Mouse (Mus musculus) myocyte (in vitro differentiated cells): Measurements from ENCODE around the gene Wdr46.
A peak's percentile ranks its signal among the peaks of the same experiment; 100 is the strongest.

Experiments used
- MAX ChIP-seq: IDR thresholded peaks from one replicate; pipeline ENCODE4 v1.6.1; 2011; ENCODE audit warnings: low read depth, mild to moderate bottlenecking, control low read depth
- MYOD1 ChIP-seq, 3 experiments: IDR thresholded peaks; one replicate each; pipeline ENCODE4 v1.6.1; 2011; ENCODE audit warnings: control low read depth in 2 of 3, low read depth in 2 of 3, mild to moderate bottlenecking in 2 of 3, moderate library complexity in 1 of 3; ENCODE audit not compliant: insufficient read length in 2 of 3, control insufficient read depth in 1 of 3
- MYOG ChIP-seq, 3 experiments: IDR thresholded peaks; one replicate each; pipeline ENCODE4 v1.6.1; 2011; ENCODE audit warnings: control low read depth in 2 of 3, low read depth in 2 of 3, mild to moderate bottlenecking in 2 of 3; ENCODE audit not compliant: insufficient read length in 2 of 3, control insufficient read depth in 1 of 3, insufficient read depth in 1 of 3
- POLR2A ChIP-seq: IDR thresholded peaks from one replicate; pipeline ENCODE4 v1.6.1; 2011; ENCODE audit warnings: low read depth, mild to moderate bottlenecking, control low read depth, moderate library complexity; ENCODE audit not compliant: insufficient read length
- POLR2AphosphoS2 ChIP-seq: IDR thresholded peaks from one replicate; pipeline ENCODE4 v1.6.1; 2011; ENCODE audit warnings: low read depth, control low read depth; ENCODE audit not compliant: insufficient read length
- REST ChIP-seq: IDR thresholded peaks from one replicate; pipeline ENCODE4 v1.6.1; 2011; ENCODE audit warnings: mild to moderate bottlenecking, control low read depth, moderate library complexity; ENCODE audit not compliant: insufficient read depth, insufficient read length
- TCF12 ChIP-seq: IDR thresholded peaks from one replicate; pipeline ENCODE4 v1.6.1; 2011; ENCODE audit warnings: mild to moderate bottlenecking, control low read depth; ENCODE audit not compliant: poor library complexity, insufficient read depth, severe bottlenecking
- USF1 ChIP-seq: IDR thresholded peaks from one replicate; pipeline ENCODE4 v1.6.1; 2011; ENCODE audit warnings: low read depth, mild to moderate bottlenecking, control low read depth, moderate library complexity

GRCm38 (mm10) chr17:33972691-33973090, 32.2 kb downstream of the Wdr46 start:
- no peak for TF ChIP-seq POLR2AphosphoS2
- no peak for TF ChIP-seq POLR2A
- no peak for TF ChIP-seq MAX
- TF ChIP-seq USF1 = no peak
- TF ChIP-seq MYOD1 (IDR thresholded peaks at IDR 0.05; ENCODE audit: control insufficient read depth in 1 of 3, insufficient read length in 2 of 3, low read depth in 2 of 3) = no peak
- TF ChIP-seq MYOG (IDR thresholded peaks at IDR 0.05; ENCODE audit: control insufficient read depth in 1 of 3, insufficient read depth in 1 of 3, insufficient read length in 2 of 3, low read depth in 2 of 3) = no peak
- peak; percentile 86 for TF ChIP-seq REST
- no peak for TF ChIP-seq TCF12
